Mouse (Mus musculus) kidney, embryonic 14.5 days (tissue): ENCODE results near the gene Tppp. TPM values are rescaled to one million over a fixed set of nuclear protein-coding genes. Genes with fewer than 3 reads are reported as not detected.

ENCODE experiments used
- ATAC-seq: fragments of 200-750 bp; cut with Nextera tagmentation; 2 replicates; pipeline ENCODE4 v1.8.0; 2017; ENCODE audit warnings: moderate number of reproducible peaks, mild to moderate bottlenecking, moderate TSS enrichment, moderate library complexity; ENCODE audit not compliant: low FRiP score, low TSS enrichment
- H3K27ac ChIP-seq: fragments of 300-500 bp; sonication (generic); 2 replicates; pipeline ENCODE4 v1.5.1; 2014; ENCODE audit warnings: low read depth, mild to moderate bottlenecking, low read length, moderate library complexity, mixed read lengths
- H3K27me3 ChIP-seq: fragments of 300-500 bp; sonication (generic); 2 replicates; pipeline ENCODE4 v1.6.1; 2014; ENCODE audit warnings: mild to moderate bottlenecking, low read length; ENCODE audit not compliant: control insufficient read depth, insufficient read depth
- H3K36me3 ChIP-seq: fragments of 300-500 bp; sonication (generic); 2 replicates; pipeline ENCODE4 v1.6.1; 2014; ENCODE audit warnings: low read length, mixed read lengths; ENCODE audit not compliant: control insufficient read depth, insufficient read depth
- H3K4me1 ChIP-seq: fragments of 300-500 bp; sonication (generic); 2 replicates; pipeline ENCODE4 v1.6.1; 2014; ENCODE audit warnings: low read length, mixed read lengths; ENCODE audit not compliant: control insufficient read depth, insufficient read depth
- H3K4me2 ChIP-seq: fragments of 300-500 bp; sonication (generic); replicated peaks from 2 replicates; pipeline ENCODE4 v1.6.1; 2014; ENCODE audit warnings: low read depth, mild to moderate bottlenecking, low read length
- H3K4me3 ChIP-seq: fragments of 300-500 bp; sonication (generic); 2 replicates; pipeline ENCODE4 v1.5.1; 2014; ENCODE audit warnings: mild to moderate bottlenecking, low read length
- H3K9ac ChIP-seq: fragments of 300-500 bp; sonication (generic); 2 replicates; pipeline ENCODE4 v1.6.1; 2014; ENCODE audit warnings: low read depth, mild to moderate bottlenecking, low read length, moderate library complexity
- H3K9me3 ChIP-seq: fragments of 300-500 bp; sonication (generic); 2 replicates; pipeline ENCODE4 v1.6.1; 2016; ENCODE audit warnings: low read length; ENCODE audit not compliant: control insufficient read depth
- WGBS: fragments of 180-500 bp; shearing (Covaris S2); extraction: QIAGEN DNeasy Blood & Tissue Kit; methylation state at CpG from one replicate; pipeline ENCODE4 v1.1.7; 2014; 5-methylcytosine and 5-hydroxymethylcytosine counted together
- polyA plus RNA-seq: library from polyadenylated mRNA; unstranded; fragments of >200 nt; fragmentation: Nextera tagmentation; extraction: Ambion mirVana; gene quantifications from 2 replicates; pipeline ENCODE4 v1.2.1, GENCODE M21; 2014

The Tppp gene
- 0.31 and 0.55 TPM in 2 replicates for polyA plus RNA-seq

DNA sequence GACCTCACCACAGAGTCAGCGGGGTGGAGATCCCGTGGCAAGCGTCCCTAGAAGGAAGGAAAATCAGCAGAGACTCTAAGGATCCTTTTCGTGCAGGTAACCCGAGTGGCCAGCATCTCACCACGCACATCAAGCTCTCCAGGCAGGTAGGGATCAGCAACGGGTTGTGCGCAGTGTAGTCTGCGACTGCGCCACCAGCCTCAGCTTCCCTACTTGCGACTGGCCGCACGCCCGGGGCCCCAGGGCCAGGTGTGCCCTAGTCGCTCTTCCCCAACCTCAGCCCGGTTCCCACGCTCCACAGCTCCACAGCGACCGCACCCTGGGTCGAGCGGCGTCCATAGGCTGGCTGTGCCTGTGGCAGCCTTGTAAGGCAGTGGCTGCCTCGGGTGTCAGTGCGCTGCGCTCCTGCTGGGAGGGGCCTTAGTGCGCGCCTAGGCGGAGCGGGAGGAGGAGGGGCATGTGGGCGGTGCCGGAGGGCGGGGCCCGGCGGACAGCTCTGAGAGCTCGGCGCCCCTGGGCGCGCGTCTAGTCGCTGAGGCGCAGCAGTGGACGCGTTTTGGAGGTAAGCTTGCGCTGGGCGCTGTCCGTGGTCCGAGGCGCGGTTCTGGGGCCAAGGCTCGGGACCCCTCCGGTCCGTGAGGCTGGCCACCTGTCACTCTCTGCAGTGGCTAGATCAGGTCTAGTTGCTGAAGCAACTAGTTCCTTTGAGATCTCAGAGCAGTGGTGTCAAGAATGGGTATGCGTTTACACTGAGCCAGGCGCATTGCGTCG, at the start of gene Tppp:
TSS of gene Tppp (plus strand) at position 460 of the 771 bp plus-strand sequence.
- peak within 1 kb of the TSS; percentile 37 for H3K9ac ChIP-seq
- 0 out of 2 replicates have a peak, but pooled peaks cover 4% of the 10 kb centered on the region for H3K4me1 ChIP-seq
- WGBS = under 1% methylated on average over 53 of the region's 56 CpGs
- no peak within 1 kb of the TSS for H3K27ac ChIP-seq
- peak within 1 kb of the TSS; percentile 98 for H3K4me2 ChIP-seq
- no peaks in the 10 kb centered on the region for H3K9me3 ChIP-seq
- H3K27me3 ChIP-seq = peaks cover 18% of the 10 kb centered on the region
- peak; percentile 97 for ATAC-seq
- H3K4me3 ChIP-seq = peak within 1 kb of the TSS; percentile 52
- no peaks in the 10 kb centered on the region for H3K36me3 ChIP-seq

DNA sequence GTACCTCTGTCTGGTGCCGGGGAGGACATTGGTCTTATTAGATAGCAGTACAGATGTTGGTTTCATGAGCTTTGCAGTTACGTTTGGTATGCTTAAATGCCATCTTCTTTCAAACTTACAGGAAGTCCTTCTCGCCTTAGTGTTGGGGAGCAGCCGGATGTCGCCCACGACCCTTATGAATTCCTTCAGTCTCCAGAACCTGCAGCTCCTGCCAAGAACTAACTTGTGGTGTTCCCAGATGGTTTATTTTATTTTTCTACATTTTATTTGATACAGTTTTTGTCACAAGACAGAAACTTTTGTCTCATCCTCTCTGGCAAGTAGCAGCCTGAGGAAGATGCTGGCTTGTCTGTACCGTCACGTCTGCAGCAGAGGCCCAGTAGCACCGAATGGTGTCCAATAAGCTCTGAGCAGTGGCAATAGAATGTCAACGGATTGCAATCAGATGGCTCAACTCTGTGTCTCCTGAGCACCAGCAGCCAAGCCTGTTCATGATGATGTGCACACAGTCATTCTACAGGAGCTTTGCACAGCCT, 49.0 kb upstream of the Tppp start:
- H3K4me3 ChIP-seq = no peak overlapping the region
- H3K4me2 ChIP-seq = no peak overlapping the region
- H3K9ac ChIP-seq = no peak overlapping the region
- H3K4me1 ChIP-seq = no peaks in the 10 kb centered on the region
- WGBS = 95% methylated on average over 10 of the region's 10 CpGs
- no peak overlapping the region for H3K27ac ChIP-seq
- H3K27me3 ChIP-seq = no peaks in the 10 kb centered on the region
- peaks cover 66% of the 10 kb centered on the region for H3K36me3 ChIP-seq
- H3K9me3 ChIP-seq = no peaks in the 10 kb centered on the region
- ATAC-seq = no peak

DNA sequence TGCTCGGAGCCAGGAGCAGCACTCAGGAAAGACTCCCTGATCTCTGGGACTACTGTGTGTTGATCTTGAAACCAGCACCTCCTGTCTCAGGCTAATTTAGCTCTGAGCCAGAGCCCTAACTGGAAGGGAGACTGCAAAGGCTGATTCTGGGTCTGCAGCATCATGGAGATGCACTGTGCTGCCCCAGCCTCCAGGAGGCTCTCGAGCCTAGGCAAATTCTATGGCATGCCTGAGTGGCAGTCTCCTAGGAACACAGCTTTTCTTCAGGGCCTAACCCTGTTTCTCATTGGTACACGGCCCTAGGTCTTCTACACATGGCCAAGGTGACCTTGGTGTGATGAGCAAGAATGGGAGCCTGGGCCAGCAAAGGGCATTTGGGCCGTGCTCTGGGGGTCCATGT, 48.0 kb upstream of the Tppp start:
- 85% methylated on average over 4 of the region's 4 CpGs for WGBS
- no peak for ATAC-seq

DNA sequence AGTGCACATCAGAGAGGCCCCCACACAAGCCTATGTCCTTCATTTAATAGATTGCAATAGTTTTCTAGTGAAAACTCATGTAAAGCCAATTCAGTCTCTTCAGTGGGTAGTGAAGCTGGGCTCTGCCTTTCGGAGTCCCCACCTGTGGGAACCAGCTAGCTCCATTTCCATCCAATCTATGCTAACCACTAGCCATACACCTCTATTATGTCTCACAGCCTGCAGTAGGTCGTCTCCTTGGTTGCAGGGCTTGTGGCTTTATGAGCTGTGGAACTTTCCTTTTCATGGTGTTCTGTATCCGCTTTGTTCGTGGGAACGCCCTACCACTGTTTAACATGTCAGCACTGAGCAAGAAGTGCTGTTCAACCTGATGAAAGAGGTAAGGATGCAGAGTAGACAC, 45.7 kb upstream of the Tppp start, which contains the start of gene Zdhhc11:
TSS of gene Zdhhc11 (plus strand) at position 301 of the 400 bp plus-strand sequence.
- no peaks in the 10 kb centered on the region for H3K27me3 ChIP-seq
- ATAC-seq = no peak
- no peaks in the 10 kb centered on the region for H3K4me1 ChIP-seq
- H3K4me2 ChIP-seq = no peak within 1 kb of the TSS
- no peak within 1 kb of the TSS for H3K27ac ChIP-seq
- H3K36me3 ChIP-seq = peaks cover 33% of the 10 kb centered on the region
- WGBS = 86% methylated on average over 5 of the region's 5 CpGs
- H3K4me3 ChIP-seq = no peak within 1 kb of the TSS
- no peak within 1 kb of the TSS for H3K9ac ChIP-seq
- H3K9me3 ChIP-seq = no peaks in the 10 kb centered on the region

More for the DNA sequence above, 48.0 kb upstream of the Tppp start:
- Histone ChIP-seq H3K4me2 (no peak overlapping the region), H3K27ac (no peak overlapping the region), H3K4me1 (no peaks in the 10 kb centered on the region), H3K36me3 (peaks cover 56% of the 10 kb centered on the region), H3K27me3 (no peaks in the 10 kb centered on the region), H3K4me3 (no peak overlapping the region), H3K9me3 (no peaks in the 10 kb centered on the region), H3K9ac (no peak overlapping the region)

DNA sequence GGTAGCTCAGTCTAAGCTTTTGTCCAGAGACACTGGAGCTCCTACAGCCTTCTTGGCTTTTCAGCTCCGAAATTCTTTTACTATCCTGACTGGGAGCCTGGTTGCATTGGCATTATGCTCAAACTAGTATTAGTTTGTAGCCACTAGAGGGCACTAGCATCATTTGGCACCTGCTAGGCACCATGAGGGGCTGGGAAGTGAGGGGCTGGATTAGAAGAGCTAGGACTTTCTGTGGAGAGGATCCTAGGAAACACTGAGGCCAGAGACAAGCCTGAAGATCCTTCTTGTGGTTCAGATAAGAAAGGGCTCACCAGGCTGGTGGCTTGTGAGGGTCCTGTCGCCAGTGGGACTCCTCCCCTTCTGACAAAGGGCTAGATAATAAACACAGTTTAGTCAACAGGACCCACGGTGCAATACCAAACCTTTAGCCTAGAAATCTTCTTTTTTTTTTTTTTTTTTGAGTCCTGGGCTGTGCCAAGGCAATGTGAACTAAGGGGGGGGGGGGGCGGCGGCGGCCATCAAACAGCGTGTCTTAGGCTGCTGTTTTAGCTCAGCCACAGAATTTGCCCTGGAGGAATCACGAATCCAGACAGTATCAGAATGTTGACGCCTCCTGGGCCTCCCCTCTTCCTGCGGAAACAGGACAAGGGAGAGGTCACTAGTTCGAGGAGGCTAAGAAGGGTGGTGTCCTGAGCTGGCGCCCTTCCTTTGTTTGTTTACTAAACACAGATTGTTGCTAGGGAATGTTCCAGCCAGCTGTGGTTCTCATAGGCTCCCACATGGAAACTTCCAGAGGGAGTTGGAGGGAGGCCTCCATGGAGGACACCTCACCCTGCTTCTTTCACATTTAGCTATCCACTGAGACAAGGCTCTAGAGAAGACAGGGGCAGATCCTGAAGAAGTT, 38.4 kb upstream of the Tppp start:
- no peak overlapping the region; the same call in 1 of the 2 replicates for H3K4me2 ChIP-seq
- 34% methylated on average over 12 of the region's 12 CpGs for WGBS

DNA sequence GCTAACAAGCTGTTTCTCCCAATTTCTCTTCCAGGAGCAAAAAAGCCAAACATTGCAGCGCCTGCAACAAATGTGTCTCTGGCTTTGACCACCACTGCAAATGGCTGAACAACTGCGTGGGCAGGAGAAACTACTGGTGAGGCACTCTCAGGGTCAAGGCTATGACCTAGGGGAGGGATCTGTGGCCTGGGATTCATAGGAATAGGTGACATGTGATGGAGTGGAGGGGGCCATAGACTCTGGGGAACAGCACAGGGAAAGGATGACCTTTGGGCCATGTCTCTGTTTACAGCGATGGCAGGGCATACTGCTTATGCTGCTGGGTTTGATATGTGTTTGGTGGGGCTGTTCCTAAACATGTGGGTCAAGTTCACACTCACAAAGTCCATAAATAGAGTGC, 34.7 kb upstream of the Tppp start:
- H3K4me1 ChIP-seq = no peaks in the 10 kb centered on the region
- WGBS = 83% methylated on average over 3 of the region's 3 CpGs
- no peak overlapping the region for H3K27ac ChIP-seq
- no peaks in the 10 kb centered on the region for H3K36me3 ChIP-seq
- no peak overlapping the region for H3K4me3 ChIP-seq
- H3K27me3 ChIP-seq = no peaks in the 10 kb centered on the region
- ATAC-seq = no peak
- H3K4me2 ChIP-seq = no peak overlapping the region
- no peaks in the 10 kb centered on the region for H3K9me3 ChIP-seq
- no peak overlapping the region for H3K9ac ChIP-seq

More for the DNA sequence above, 38.4 kb upstream of the Tppp start:
- Histone ChIP-seq H3K36me3 (no peaks in the 10 kb centered on the region), H3K9ac (no peak overlapping the region), H3K27ac (no peak overlapping the region), H3K9me3 (no peaks in the 10 kb centered on the region), H3K4me1 (no peaks in the 10 kb centered on the region), H3K4me3 (no peak overlapping the region), H3K27me3 (no peaks in the 10 kb centered on the region)
- ATAC-seq = peak; percentile 81

DNA sequence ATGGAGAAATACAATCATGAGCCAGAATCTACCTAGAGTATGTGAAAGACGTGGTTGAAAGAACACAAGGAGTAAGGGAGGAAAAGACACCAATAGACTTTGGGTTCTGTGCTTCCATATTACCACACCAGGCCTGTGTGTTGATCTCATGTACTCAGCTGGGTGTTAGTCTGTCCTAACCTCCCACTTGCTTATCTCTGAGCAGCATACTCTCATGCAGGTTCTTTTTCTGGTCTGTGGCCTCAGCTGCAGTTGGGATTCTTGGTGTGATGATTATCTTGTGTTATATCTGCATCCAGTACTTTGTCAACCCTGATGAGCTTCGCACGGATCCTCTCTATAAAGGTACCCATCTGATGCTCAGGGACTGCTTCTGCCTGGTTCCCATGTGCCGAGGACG, 32.3 kb upstream of the Tppp start:
- no peak overlapping the region for H3K4me3 ChIP-seq
- 85% methylated on average over 5 of the region's 5 CpGs for WGBS
- H3K9me3 ChIP-seq = no peaks in the 10 kb centered on the region
- H3K27me3 ChIP-seq = no peaks in the 10 kb centered on the region
- no peak for ATAC-seq
- H3K4me1 ChIP-seq = no peaks in the 10 kb centered on the region
- H3K36me3 ChIP-seq = no peaks in the 10 kb centered on the region
- no peak overlapping the region for H3K4me2 ChIP-seq
- no peak overlapping the region for H3K9ac ChIP-seq
- no peak overlapping the region for H3K27ac ChIP-seq

DNA sequence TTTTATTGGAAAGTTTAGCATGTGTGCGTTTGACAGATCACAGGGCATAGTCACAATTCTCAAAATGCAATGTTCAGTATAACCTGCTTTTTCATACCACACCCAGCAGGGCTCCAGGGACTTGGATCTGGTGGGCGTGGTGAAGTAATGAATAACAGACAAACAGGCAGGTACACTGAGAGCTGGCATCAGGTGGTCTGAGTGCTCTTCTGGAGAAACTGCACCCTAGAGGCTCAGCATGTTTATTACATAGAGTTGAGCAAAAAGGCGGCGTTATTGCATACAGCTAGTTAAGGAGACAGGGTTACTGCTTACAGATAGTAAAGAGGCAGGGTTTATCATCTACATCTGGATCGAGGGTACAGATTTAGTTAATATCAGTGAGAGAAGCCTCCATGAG, 18.9 kb upstream of the Tppp start:
- ATAC-seq = no peak
- Histone ChIP-seq H3K27ac (no peak overlapping the region), H3K9me3 (no peaks in the 10 kb centered on the region), H3K36me3 (no peaks in the 10 kb centered on the region), H3K4me2 (no peak overlapping the region), H3K27me3 (no peaks in the 10 kb centered on the region), H3K9ac (no peak overlapping the region), H3K4me3 (no peak overlapping the region), H3K4me1 (no peaks in the 10 kb centered on the region)
- 78% methylated on average over 5 of the region's 5 CpGs for WGBS
